ENCODE assay signal across 25 mouse cellular contexts in genomic region chr4:89381077-89381476, GRCm38 (mm10).
"Had no signal": no experiment of that assay in that cellular context is flagged by ENCODE, and none has a peak within 500 bp of the region (broad histone marks: within the 10 kb centered on the region; RNA-seq: fewer than 3 reads in every experiment).

No protein-coding gene starts in this region.

- H3K36me3 ChIP-seq: embryonic facial prominence, embryonic 10.5 days; embryonic facial prominence, embryonic 12.5 days; embryonic facial prominence, embryonic 13.5 days; embryonic facial prominence, embryonic 15.5 days; forebrain, embryonic 10.5 days; forebrain, embryonic 12.5 days; forebrain, embryonic 15.5 days; heart, embryonic 10.5 days had no signal

- H3K4me1 ChIP-seq: embryonic facial prominence, embryonic 10.5 days; embryonic facial prominence, embryonic 12.5 days; embryonic facial prominence, embryonic 13.5 days; embryonic facial prominence, embryonic 15.5 days; forebrain, embryonic 10.5 days; forebrain, embryonic 12.5 days; forebrain, embryonic 13.5 days; forebrain, embryonic 15.5 days; heart, embryonic 10.5 days had no signal

- H3K27me3 ChIP-seq: embryonic facial prominence, embryonic 12.5 days; embryonic facial prominence, embryonic 13.5 days; embryonic facial prominence, embryonic 15.5 days; forebrain, embryonic 12.5 days; forebrain, embryonic 13.5 days; forebrain, embryonic 15.5 days had no signal

- H3K4me3 ChIP-seq: embryonic facial prominence, embryonic 10.5 days; embryonic facial prominence, embryonic 12.5 days; embryonic facial prominence, embryonic 13.5 days; embryonic facial prominence, embryonic 15.5 days; erythroblast, embryonic 14.5 days; forebrain, embryonic 10.5 days; forebrain, embryonic 12.5 days; forebrain, embryonic 13.5 days; forebrain, embryonic 15.5 days; gastrocnemius, adult 2 months; heart, adult 2 months; heart, embryonic 10.5 days had no signal

- DNase-seq: cerebellum, adult 9-10 months; cerebellum, adult 9-11 months; cerebellum, postnatal 10 days; cerebellum, postnatal 14 days; cerebellum, postnatal 25 days; cerebellum, postnatal 36 days; embryo, embryonic 11 days; forebrain, postnatal 0 days; gastrocnemius, adult 2 months; gastrocnemius, postnatal 10 days; gastrocnemius, postnatal 14 days; gastrocnemius, postnatal 25 days; gastrocnemius, postnatal 36 days; heart, adult 18-20 months; heart, adult 2 months had no signal

- H3K27ac ChIP-seq: embryonic facial prominence, embryonic 10.5 days; embryonic facial prominence, embryonic 12.5 days; embryonic facial prominence, embryonic 13.5 days; embryonic facial prominence, embryonic 15.5 days; forebrain, embryonic 10.5 days; forebrain, embryonic 12.5 days; forebrain, embryonic 13.5 days; forebrain, embryonic 15.5 days; gastrocnemius, adult 2 months; heart, adult 2 months; heart, embryonic 10.5 days had no signal

- H3K4me2 ChIP-seq: embryonic facial prominence, embryonic 12.5 days; embryonic facial prominence, embryonic 13.5 days; embryonic facial prominence, embryonic 15.5 days; forebrain, embryonic 12.5 days; forebrain, embryonic 13.5 days; forebrain, embryonic 15.5 days had no signal

- H3K9me3 ChIP-seq: embryonic facial prominence, embryonic 10.5 days; embryonic facial prominence, embryonic 12.5 days; embryonic facial prominence, embryonic 13.5 days; embryonic facial prominence, embryonic 15.5 days; forebrain, embryonic 10.5 days; forebrain, embryonic 12.5 days; forebrain, embryonic 13.5 days; forebrain, embryonic 15.5 days; heart, embryonic 10.5 days had no signal

- H3K9ac ChIP-seq: embryonic facial prominence, embryonic 12.5 days; embryonic facial prominence, embryonic 13.5 days; embryonic facial prominence, embryonic 15.5 days; forebrain, embryonic 12.5 days; forebrain, embryonic 13.5 days; forebrain, embryonic 15.5 days; forebrain, postnatal 0 days had no signal
